Mouse (Mus musculus) limb, embryonic 14.5 days (tissue): ENCODE results near the gene Slc30a3. TPM values are rescaled to one million over a fixed set of nuclear protein-coding genes. Genes with fewer than 3 reads are reported as not detected.

Experiments used
- ATAC-seq: fragments of 200-750 bp; cut with Nextera tagmentation; 2 replicates; pipeline ENCODE4 v1.8.0; 2017; ENCODE audit warnings: low read depth, moderate number of reproducible peaks, moderate TSS enrichment; ENCODE audit not compliant: low FRiP score
- DNase-seq: peaks from one replicate; pipeline ENCODE4 v3.0.0-alpha.2; 2015; ENCODE audit warnings: low spot score
- H3K27ac ChIP-seq: fragments of 300-500 bp; sonication (generic); replicated peaks from 2 replicates; pipeline ENCODE4 v1.5.1; 2014; ENCODE audit warnings: low read depth, mild to moderate bottlenecking, low read length, moderate library complexity, mixed read lengths
- H3K27me3 ChIP-seq: fragments of 300-500 bp; sonication (generic); 2 replicates; pipeline ENCODE4 v1.6.1; 2014; ENCODE audit warnings: low read length, mixed read lengths; ENCODE audit not compliant: control insufficient read depth, insufficient read depth
- H3K36me3 ChIP-seq: fragments of 300-500 bp; sonication (generic); 2 replicates; pipeline ENCODE4 v1.6.1; 2014; ENCODE audit warnings: mild to moderate bottlenecking, low read length, moderate library complexity, mixed read lengths; ENCODE audit not compliant: control insufficient read depth, insufficient read depth
- H3K4me1 ChIP-seq: fragments of 300-500 bp; sonication (generic); 2 replicates; pipeline ENCODE4 v1.6.1; 2014; ENCODE audit warnings: antibody characterized with exemption, low read length, mixed read lengths; ENCODE audit not compliant: control insufficient read depth, insufficient read depth
- H3K4me2 ChIP-seq: fragments of 300-500 bp; sonication (generic); replicated peaks from 2 replicates; pipeline ENCODE4 v1.6.1; 2014; ENCODE audit warnings: low read depth, mild to moderate bottlenecking, low read length, moderate library complexity; ENCODE audit not compliant: severe bottlenecking
- H3K4me3 ChIP-seq: fragments of 300-500 bp; sonication (generic); replicated peaks from 2 replicates; pipeline ENCODE4 v1.5.1; 2014; ENCODE audit warnings: low read length
- H3K9ac ChIP-seq: fragments of 300-500 bp; sonication (generic); 2 replicates; pipeline ENCODE4 v1.6.1; 2014; ENCODE audit warnings: mild to moderate bottlenecking, low read depth, low read length, moderate library complexity; ENCODE audit not compliant: severe bottlenecking
- H3K9me3 ChIP-seq: fragments of 300-500 bp; sonication (generic); 2 replicates; pipeline ENCODE4 v1.6.1; 2016; ENCODE audit warnings: low read length; ENCODE audit not compliant: control insufficient read depth
- POLR2A ChIP-seq: fragments of 200-500 bp; IDR thresholded peaks from 2 replicates; pipeline ENCODE4 v1.8.0; 2012; ENCODE audit warnings: inconsistent platforms, mild to moderate bottlenecking, moderate library complexity, borderline replicate concordance; ENCODE audit not compliant: insufficient read depth, insufficient read length; ENCODE audit errors: extremely low read depth
- WGBS: fragments of 180-500 bp; shearing (Covaris S2); extraction: QIAGEN DNeasy Blood & Tissue Kit; methylation state at CpG from one replicate; pipeline ENCODE4 v1.1.7; 2014; 5-methylcytosine and 5-hydroxymethylcytosine counted together
- polyA plus RNA-seq, 2 experiments: library from polyadenylated mRNA; depleted of rRNA in 1 of 2; stranded (reverse) in 1 of 2; unstranded in 1 of 2; fragments of >200 nt; fragmentation: Nextera tagmentation in 1 of 2; extraction: Ambion mirVana in 1 of 2; gene quantifications; 2 replicates each; pipeline versions ENCODE4 v1.2.1 to v1.2.3; 2012 to 2014

Gene Slc30a3
- polyA plus RNA-seq, 2 experiments: 0.82 to 0.91 TPM

DNA sequence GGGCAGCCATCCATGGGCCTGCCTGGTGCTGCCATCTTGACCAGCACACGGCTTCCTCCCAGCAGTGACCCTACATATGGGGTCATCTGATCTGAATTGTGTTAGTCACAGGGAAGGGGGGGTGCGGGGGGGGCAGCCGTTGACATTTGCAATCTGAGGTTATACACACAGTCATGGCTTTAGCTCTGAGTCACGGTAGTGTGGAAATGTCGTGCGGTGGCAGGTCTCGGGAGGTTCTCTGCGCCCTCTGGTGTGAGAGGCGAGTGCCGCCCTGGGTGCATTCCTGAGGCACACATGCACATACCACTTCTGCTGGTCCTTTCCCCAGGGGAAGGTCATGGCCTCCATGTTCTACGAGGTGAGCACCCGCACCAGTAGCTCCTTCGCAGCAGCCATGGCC is 31.7 kb downstream of the Slc30a3 start:
- 91% methylated on average over 13 of the region's 13 CpGs for WGBS
- no peaks in the 10 kb centered on the region for H3K4me1 ChIP-seq
- no peak for DNase-seq
- no peak for TF ChIP-seq POLR2A
- no peaks in the 10 kb centered on the region for H3K9me3 ChIP-seq
- H3K27ac ChIP-seq: no peak overlapping the region
- H3K4me2 ChIP-seq: no peak overlapping the region
- H3K9ac ChIP-seq: no peak overlapping the region
- peaks cover 77% of the 10 kb centered on the region for H3K36me3 ChIP-seq
- no peaks in the 10 kb centered on the region for H3K27me3 ChIP-seq
- ATAC-seq: no peak
- H3K4me3 ChIP-seq: no peak overlapping the region

GRCm38 (mm10) chr5:31073176-31073575 is 34.9 kb downstream of the Slc30a3 start:
- no peak for ATAC-seq
- Histone ChIP-seq H3K9ac (no peak overlapping the region), H3K4me2 (no peak overlapping the region), H3K4me1 (no peaks in the 10 kb centered on the region), H3K9me3 (no peaks in the 10 kb centered on the region), H3K36me3 (peaks cover 96% of the 10 kb centered on the region), H3K27me3 (no peaks in the 10 kb centered on the region), H3K27ac (no peak overlapping the region), H3K4me3 (no peak overlapping the region)
- no peak for TF ChIP-seq POLR2A
- 92% methylated on average over 12 of the region's 12 CpGs for WGBS
- no peak for DNase-seq

GRCm38 (mm10) chr5:31071821-31072220 is 36.2 kb downstream of the Slc30a3 start:
- no peak overlapping the region for H3K27ac ChIP-seq

DNA sequence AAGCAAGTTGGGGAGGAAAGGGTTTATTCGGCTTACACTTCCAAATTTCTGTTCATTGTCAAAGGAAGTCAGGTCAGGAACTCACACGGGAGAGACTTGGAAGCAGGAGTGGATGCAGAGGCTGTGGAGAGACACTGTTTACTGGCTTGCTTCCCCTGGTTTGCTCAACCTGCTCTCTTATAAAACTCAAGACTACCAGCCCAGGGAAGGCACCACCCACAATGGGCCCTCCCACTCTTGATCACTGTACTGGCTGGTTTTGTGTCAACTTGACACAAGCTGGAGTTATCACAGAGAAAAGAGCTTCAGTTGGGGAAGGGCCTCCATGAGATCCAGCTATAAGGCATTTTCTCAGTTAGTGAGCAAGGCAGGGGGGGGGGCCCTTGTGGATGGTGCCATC is 37.0 kb downstream of the Slc30a3 start:
- H3K9ac ChIP-seq: no peak overlapping the region
- no peaks in the 10 kb centered on the region for H3K27me3 ChIP-seq
- 86% methylated on average over 2 of the region's 2 CpGs for WGBS
- H3K9me3 ChIP-seq: no peaks in the 10 kb centered on the region
- TF ChIP-seq POLR2A: no peak
- DNase-seq (no peak), ATAC-seq (no peak)
- peaks cover 96% of the 10 kb centered on the region for H3K36me3 ChIP-seq
- no peak overlapping the region for H3K4me2 ChIP-seq
- no peaks in the 10 kb centered on the region for H3K4me1 ChIP-seq
- no peak overlapping the region for H3K27ac ChIP-seq
- no peak overlapping the region for H3K4me3 ChIP-seq

More at GRCm38 (mm10) chr5:31071821-31072220, 36.2 kb downstream of the Slc30a3 start:
- Histone ChIP-seq H3K9ac (no peak overlapping the region), H3K4me3 (no peak overlapping the region), H3K4me2 (no peak overlapping the region), H3K27me3 (no peaks in the 10 kb centered on the region), H3K4me1 (no peaks in the 10 kb centered on the region), H3K36me3 (peaks cover 96% of the 10 kb centered on the region), H3K9me3 (no peaks in the 10 kb centered on the region)
- no peak for DNase-seq
- no peak for ATAC-seq
- no peak for TF ChIP-seq POLR2A
- 96% methylated on average over 11 of the region's 11 CpGs for WGBS

GRCm38 (mm10) chr5:31069810-31070209 is 38.2 kb downstream of the Slc30a3 start:
- no peak for ATAC-seq
- 93% methylated on average over 3 of the region's 3 CpGs for WGBS
- Histone ChIP-seq H3K4me2 (no peak overlapping the region), H3K36me3 (peaks cover 93% of the 10 kb centered on the region), H3K27me3 (no peaks in the 10 kb centered on the region), H3K4me1 (no peaks in the 10 kb centered on the region), H3K4me3 (no peak overlapping the region), H3K9ac (no peak overlapping the region), H3K27ac (no peak overlapping the region), H3K9me3 (no peaks in the 10 kb centered on the region)
- no peak for DNase-seq
- no peak for TF ChIP-seq POLR2A
